Mouse (Mus musculus) limb, embryonic 12.5 days (tissue): Measurements from ENCODE around the gene Ugt2a3. TPM values are rescaled to one million over a fixed set of nuclear protein-coding genes. Genes with fewer than 3 reads are reported as not detected.
"Not testable (repeated sequence)": the region's sequence is repeated elsewhere in the genome, so short reads cannot be mapped to it uniquely, and the experiment has no call there.

Experiments used
- ATAC-seq: fragments of 200-750 bp; cut with Nextera tagmentation; 2 replicates; pipeline ENCODE4 v1.8.0; 2017; ENCODE audit warnings: low read depth, moderate TSS enrichment; ENCODE audit not compliant: insufficient number of reproducible peaks, insufficient read depth, low FRiP score, low TSS enrichment
- H3K27ac ChIP-seq: fragments of 300-500 bp; sonication (generic); 2 replicates; pipeline ENCODE4 v1.5.1; 2016; ENCODE audit warnings: mild to moderate bottlenecking, moderate library complexity
- H3K27me3 ChIP-seq: fragments of 300-500 bp; sonication (generic); 2 replicates; pipeline ENCODE4 v1.6.1; 2016; ENCODE audit warnings: mild to moderate bottlenecking, moderate library complexity
- H3K36me3 ChIP-seq: fragments of 300-500 bp; sonication (generic); 2 replicates; pipeline ENCODE4 v1.6.1; 2016; ENCODE audit warnings: mild to moderate bottlenecking, moderate library complexity
- H3K4me1 ChIP-seq: fragments of 300-500 bp; sonication (generic); replicated peaks from 2 replicates; pipeline ENCODE4 v1.6.1; 2016
- H3K4me2 ChIP-seq: fragments of 300-500 bp; sonication (generic); 2 replicates; pipeline ENCODE4 v1.6.1; 2016; ENCODE audit warnings: mild to moderate bottlenecking, moderate library complexity
- H3K4me3 ChIP-seq: fragments of 300-500 bp; sonication (generic); replicated peaks from 2 replicates; pipeline ENCODE4 v1.5.1; 2016; ENCODE audit warnings: mild to moderate bottlenecking
- H3K9ac ChIP-seq: fragments of 300-500 bp; sonication (generic); replicated peaks from 2 replicates; pipeline ENCODE4 v1.6.1; 2016; ENCODE audit warnings: mild to moderate bottlenecking, moderate library complexity
- H3K9me3 ChIP-seq: fragments of 300-500 bp; sonication (generic); 2 replicates; pipeline ENCODE4 v1.6.1; 2016; ENCODE audit warnings: mild to moderate bottlenecking, moderate library complexity
- WGBS: fragments of 180-500 bp; shearing (Covaris S2); methylation state at CpG from one replicate; pipeline ENCODE4 v1.1.7; 2016; 5-methylcytosine and 5-hydroxymethylcytosine counted together
- polyA plus RNA-seq: library from polyadenylated mRNA; unstranded; fragments of >200 nt; fragmentation: Nextera tagmentation; extraction: Ambion mirVana; gene quantifications from 2 replicates; pipeline ENCODE4 v1.2.1, GENCODE M21; 2016

Gene Ugt2a3
- polyA plus RNA-seq, 1 experiment from 2014 or later, result not detected

- Histone ChIP-seq H3K9me3 (no peaks in the 10 kb centered on the region), H3K4me3 (no peak overlapping the region), H3K27ac (no peak overlapping the region), H3K9ac (no peak overlapping the region), H3K4me2 (no peak overlapping the region), H3K4me1 (no peaks in the 10 kb centered on the region), H3K36me3 (no peaks in the 10 kb centered on the region), H3K27me3 (no peaks in the 10 kb centered on the region)
- ATAC-seq, result no peak
- WGBS, result 62% methylated on average over 3 of the region's 3 CpGs
Observed at GRCm38 (mm10) chr5:87333584-87333983, 3.4 kb downstream of the Ugt2a3 start.

GRCm38 (mm10) chr5:87311392-87311791, 25.6 kb downstream of the Ugt2a3 start:
- Histone ChIP-seq H3K9ac (no peak overlapping the region), H3K27me3 (no peaks in the 10 kb centered on the region), H3K9me3 (no peaks in the 10 kb centered on the region; the same call in 1 of the 2 replicates), H3K4me1 (no peaks in the 10 kb centered on the region), H3K27ac (no peak overlapping the region), H3K36me3 (no peaks in the 10 kb centered on the region), H3K4me3 (no peak overlapping the region), H3K4me2 (no peak overlapping the region)
- ATAC-seq, result no peak
- 95% methylated on average over 12 of the region's 12 CpGs for WGBS

DNA sequence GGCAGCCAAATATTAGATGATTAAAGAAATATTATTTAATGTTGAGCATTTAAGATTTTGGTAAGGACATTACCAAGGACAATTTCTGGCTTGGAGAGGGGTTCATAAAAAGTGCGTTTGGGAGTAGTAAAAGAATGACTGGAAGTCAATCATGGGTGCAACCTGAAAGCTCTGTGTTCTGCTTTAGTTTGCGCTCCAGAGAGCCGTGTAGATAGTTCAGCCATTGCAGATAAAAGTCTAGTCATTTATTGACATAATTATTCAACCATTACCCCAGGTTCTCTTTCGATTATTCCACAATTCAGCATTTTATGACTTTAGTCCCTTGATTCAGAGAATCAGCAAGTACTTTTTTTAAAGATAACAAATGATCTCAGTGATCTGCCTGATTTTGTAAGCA, 50.8 kb downstream of the Ugt2a3 start:
- 78% methylated on average over 4 of the region's 4 CpGs for WGBS
- not testable (repeated sequence) for H3K27me3 ChIP-seq, H3K36me3 ChIP-seq, H3K4me1 ChIP-seq, H3K9ac ChIP-seq, H3K9me3 ChIP-seq, H3K4me2 ChIP-seq, ATAC-seq, H3K27ac ChIP-seq, H3K4me3 ChIP-seq

GRCm38 (mm10) chr5:87275986-87276385, 61.0 kb downstream of the Ugt2a3 start:
- H3K4me3 ChIP-seq, ATAC-seq, H3K4me2 ChIP-seq, H3K4me1 ChIP-seq, H3K27ac ChIP-seq, H3K27me3 ChIP-seq, H3K36me3 ChIP-seq, H3K9ac ChIP-seq, H3K9me3 ChIP-seq: not testable (repeated sequence)
- 89% methylated on average over 4 of the region's 4 CpGs for WGBS

DNA sequence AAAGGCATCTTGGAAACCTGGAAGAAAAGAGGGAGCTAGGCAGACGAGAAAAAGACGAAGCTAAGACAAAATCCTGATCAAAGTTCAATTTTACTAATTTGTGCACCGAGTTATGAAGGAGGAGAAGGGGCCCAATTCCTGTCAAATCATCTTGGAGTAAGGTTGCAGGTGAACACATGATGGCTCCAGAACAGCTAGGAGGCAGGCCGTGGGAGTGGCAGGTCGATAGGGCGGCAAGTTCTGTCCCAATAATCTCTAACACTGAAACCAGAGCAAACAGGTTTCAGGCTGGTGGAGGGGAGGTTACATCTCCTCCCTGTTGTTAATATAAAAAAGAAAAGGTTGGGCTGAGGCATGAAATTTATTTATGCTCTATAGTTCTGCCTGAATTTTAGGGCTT, 61.4 kb downstream of the Ugt2a3 start:
- 91% methylated on average over 6 of the region's 6 CpGs for WGBS
- Histone ChIP-seq H3K4me3 (no peak overlapping the region), H3K9ac (no peak overlapping the region), H3K27me3 (no peaks in the 10 kb centered on the region), H3K4me1 (no peaks in the 10 kb centered on the region), H3K36me3 (no peaks in the 10 kb centered on the region), H3K4me2 (no peak overlapping the region), H3K27ac (no peak overlapping the region), H3K9me3 (peaks cover 2% of the 10 kb centered on the region; the same call in 1 of the 2 replicates)
- ATAC-seq, result no peak

Other genes with a start within 250 kb of the Ugt2a3 start
- not detected in 2 replicates for gene Ugt2b36, start 244.6 kb downstream of the Ugt2a3 start, polyA plus RNA-seq
- not detected in 2 replicates for gene Ugt2b5, start 196.9 kb downstream of the Ugt2a3 start, polyA plus RNA-seq
- gene Ugt2b37, start 82.4 kb downstream of the Ugt2a3 start, polyA plus RNA-seq, result not detected in 2 replicates
- not detected in 2 replicates for gene Ugt2b38, start 87.0 kb upstream of the Ugt2a3 start, polyA plus RNA-seq
- gene Ugt2a2, start 145.1 kb upstream of the Ugt2a3 start, polyA plus RNA-seq, result not detected in 2 replicates
- not detected in 2 replicates for gene Gm43638, start 149.6 kb upstream of the Ugt2a3 start, polyA plus RNA-seq
- not detected in 2 replicates for gene Ugt2a1, start 153.7 kb upstream of the Ugt2a3 start, polyA plus RNA-seq
- not detected in 2 replicates for gene Sult1b1, start 201.0 kb upstream of the Ugt2a3 start, polyA plus RNA-seq
- not detected in 2 replicates for gene Sult1d1, start 231.8 kb upstream of the Ugt2a3 start, polyA plus RNA-seq